Mouse (Mus musculus) telencephalon, adult 2 months (tissue): ENCODE data around the gene Mfsd5.

Source experiments
- DNase-seq: peaks from one replicate; pipeline ENCODE4 v3.0.0-alpha.2; 2011; ENCODE audit warnings: low read depth, low spot score

Gene Mfsd5

DNA sequence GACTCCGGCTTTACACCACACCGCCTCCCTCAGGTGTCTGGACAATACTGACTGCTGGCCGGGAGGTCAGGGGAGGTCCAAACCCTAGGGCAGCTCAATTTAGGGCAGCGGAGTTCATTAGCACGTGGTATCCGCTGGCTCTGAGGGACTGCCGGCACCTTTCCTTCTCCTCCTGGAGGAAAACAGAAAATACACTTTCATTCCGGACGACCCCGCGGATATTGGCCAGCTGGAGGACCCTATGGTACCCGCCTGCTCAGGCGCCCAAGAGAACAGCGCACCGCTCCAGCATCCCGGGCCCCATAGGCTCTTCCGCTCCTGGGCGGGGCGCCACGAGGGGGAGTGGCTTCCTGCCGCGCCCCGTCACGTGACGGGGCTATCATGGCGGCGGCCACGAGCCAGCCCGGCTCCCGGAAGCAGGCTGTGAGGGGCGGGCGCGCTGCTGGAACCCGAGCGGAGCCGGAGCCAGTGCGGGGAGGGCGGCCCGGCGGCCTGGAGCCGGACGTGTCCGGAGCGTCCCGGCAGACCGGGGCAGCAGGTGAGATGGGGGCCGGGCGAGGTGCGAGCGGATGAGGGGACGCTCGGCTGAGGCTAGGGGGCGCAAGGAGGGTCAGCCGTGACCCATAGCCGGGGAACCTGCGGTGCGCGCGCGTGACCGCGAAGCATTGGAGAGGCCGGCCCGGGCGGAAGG, at the start of gene Mfsd5:
TSS of gene Mfsd5 (plus strand) at position 363 of the 691 bp plus-strand sequence.
- peak; percentile 60 for DNase-seq

DNA sequence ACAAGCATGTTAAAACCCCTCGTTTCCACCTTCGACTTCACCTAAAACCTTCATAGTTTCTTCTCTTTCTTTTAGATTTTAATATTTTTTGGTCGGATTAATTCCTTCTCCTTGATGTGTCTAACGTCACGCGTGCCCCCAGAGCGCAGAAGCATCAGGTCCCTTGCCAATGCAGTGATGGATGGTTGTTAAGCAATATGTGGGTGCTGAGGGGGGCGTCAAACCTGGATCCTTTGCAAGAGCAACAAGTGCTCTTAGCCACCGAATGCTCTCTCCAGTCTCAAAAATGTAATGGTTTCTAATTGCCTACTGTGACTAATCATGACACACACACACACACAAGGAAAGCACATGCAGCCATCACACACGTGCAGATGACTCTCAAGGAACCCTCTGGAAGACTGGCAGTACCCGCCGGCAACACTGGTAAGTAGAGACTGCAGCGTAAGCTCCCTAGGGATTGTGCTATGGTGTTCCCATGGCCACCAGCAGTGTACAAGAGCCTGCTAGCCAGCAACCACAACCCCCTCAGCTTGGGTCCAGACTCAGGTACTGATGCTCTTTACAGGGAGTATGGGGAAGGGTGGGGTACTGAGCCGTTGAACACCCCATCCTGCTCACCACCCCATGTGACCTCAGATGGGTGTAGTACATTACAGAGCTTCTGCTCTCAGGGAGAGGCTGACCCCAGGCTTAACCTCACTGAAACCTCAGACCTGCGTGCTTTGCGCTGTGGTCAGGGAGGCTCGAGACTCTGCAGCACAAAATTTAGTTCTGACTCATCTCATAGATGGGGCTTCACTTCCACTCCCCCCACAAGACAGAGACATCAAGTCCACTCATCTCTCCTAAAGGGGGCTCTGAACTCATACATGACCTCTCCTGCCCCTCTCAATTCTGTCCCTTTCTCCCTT, 48.6 kb upstream of the Mfsd5 start:
- no peak for DNase-seq

GRCm38 (mm10) chr15:102231748-102232147, 47.5 kb upstream of the Mfsd5 start, which contains the start of gene Itgb7:
Itgb7 (minus strand) TSS chr15:102231944.
- DNase-seq, result no peak

- DNase-seq, result no peak
These were observed 46.5 kb upstream of the Mfsd5 start for GRCm38 (mm10) chr15:102232764-102233163.

DNA sequence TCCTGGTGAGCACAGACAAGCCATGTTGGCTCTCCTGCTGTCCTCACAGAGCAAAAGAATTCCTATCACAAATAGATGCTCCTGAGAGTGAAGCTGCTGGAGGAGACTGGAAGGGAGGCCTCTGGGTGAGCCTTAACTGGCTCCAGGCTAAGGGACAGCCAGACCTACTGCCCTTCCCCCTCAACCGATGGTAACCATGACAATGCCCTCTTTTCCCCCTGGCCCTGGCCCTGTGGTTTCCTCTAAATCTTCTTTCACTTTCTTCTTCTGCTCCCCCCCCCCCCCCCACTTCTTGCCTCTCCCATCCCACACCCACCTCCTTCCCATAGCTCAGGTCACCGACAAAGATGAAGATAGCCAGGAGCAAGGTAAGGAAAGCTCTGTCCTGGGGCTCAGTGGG, 45.4 kb upstream of the Mfsd5 start:
- DNase-seq, result no peak

- DNase-seq, result no peak
These were observed 43.8 kb upstream of the Mfsd5 start for GRCm38 (mm10) chr15:102235371-102236027.

DNA sequence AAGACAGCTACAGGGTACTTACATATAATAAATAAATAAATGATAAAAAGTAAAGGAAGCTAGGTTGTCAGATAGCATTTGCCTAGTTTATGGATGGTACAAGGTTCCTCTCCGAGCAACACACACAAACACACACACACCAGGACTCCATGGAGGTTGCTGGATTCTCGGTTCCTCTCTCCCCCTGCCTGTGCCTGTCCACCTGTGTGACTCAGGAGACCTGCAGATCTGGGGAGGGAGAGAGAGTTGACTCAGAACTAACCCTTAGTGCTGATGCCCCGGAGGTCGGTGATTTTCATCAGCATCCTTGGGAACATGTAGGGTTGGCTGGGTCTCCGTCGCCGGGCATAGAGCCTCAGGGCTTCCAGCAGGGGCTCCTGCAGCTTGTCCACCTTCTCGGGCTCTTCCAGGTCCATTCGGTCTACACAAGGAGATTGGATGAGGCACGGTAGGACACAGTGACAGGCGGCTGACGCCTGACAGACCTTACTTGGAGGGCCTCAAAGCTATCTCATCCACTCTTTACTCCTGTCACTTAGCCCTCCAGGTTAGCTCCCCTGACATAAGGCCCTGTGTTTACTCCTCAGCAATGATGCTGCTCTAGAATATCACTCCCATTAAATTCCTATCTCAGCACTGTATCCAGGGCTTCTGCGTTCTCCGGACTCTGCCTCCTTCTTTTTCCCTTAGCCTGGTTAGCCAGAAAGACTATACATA, 40.6 kb upstream of the Mfsd5 start:
- DNase-seq, result no peak

GRCm38 (mm10) chr15:102239260-102239590, 40.0 kb upstream of the Mfsd5 start:
- DNase-seq, result no peak

DNA sequence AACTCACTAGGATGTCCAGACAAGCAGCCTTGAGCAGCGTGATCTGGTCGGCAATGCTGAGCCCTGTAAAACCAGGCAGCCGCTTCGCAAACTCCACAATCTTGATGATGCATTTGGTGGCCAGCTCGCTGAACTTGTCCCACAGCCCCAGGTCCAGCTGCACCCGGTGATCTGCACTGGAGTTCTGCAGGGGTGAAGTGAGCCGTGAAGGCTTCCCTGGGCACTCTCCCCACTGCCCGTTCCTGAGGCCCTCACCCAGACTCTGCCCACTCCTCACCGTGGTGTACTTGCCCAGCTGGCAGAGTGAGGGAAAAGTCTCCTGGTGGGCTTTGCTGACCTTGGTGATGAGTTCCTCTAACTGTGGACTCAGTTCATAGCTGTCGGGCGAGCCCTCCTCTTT, 39.4 kb upstream of the Mfsd5 start:
- DNase-seq, result no peak

DNA sequence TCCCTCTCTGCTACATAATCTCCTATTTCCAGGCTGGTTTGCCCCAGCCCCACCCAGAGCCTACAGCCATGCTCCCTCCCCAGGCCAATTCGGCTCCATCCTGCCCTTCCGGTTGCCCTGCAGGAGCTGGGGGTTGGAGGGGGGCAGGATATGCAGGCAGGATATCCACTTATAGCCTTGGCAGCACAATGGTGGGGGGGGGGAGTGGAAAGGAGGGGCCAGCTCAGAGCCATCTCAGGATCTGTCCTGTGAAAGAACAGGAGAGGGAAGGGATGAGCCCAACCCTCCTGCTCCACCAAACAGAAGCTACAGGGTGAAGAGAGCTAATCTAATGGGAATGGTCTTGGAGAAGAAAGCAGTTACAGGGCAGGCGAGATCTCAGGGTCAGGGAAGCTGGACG, 38.6 kb upstream of the Mfsd5 start:
- no peak for DNase-seq

DNA sequence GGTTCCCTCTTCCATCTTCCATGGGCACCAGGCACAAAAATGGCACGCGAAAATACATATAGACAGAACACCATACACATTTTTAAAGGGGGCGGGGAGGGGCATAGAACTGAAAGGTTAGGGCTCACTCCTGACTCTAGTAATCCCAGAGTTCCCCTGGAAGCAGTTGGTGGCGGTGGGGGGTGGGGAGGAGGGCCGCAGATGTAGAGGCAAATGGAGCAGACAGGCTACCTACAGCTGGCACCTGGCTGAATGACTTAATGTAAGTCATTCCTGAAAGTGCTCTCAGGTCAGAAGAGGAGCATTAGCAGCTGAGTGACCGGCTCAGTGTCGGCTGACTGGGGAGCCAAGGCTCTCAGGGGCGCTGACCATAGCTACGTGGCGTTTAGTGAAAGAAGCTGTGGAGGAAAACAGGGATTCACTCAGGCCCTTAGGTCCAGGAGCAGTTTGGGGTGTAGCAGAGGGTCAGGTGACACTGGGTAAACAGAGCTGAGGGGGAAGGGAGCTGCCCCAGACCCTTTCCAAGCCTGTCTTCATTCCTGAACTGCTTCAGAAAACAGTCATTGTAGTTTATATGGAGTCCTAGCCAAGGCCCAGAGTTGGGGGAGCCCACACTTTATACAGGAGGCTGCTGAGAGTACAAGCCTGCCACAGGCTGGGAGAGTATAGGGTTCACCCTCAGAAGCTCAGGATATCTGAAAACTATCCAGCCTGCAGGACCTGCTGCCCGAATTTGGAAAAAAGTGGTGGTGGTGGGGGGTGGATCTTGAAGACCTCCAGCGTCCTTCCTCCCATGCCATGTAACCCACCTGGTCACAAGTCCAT, 36.6 kb upstream of the Mfsd5 start:
- no peak for DNase-seq

DNA sequence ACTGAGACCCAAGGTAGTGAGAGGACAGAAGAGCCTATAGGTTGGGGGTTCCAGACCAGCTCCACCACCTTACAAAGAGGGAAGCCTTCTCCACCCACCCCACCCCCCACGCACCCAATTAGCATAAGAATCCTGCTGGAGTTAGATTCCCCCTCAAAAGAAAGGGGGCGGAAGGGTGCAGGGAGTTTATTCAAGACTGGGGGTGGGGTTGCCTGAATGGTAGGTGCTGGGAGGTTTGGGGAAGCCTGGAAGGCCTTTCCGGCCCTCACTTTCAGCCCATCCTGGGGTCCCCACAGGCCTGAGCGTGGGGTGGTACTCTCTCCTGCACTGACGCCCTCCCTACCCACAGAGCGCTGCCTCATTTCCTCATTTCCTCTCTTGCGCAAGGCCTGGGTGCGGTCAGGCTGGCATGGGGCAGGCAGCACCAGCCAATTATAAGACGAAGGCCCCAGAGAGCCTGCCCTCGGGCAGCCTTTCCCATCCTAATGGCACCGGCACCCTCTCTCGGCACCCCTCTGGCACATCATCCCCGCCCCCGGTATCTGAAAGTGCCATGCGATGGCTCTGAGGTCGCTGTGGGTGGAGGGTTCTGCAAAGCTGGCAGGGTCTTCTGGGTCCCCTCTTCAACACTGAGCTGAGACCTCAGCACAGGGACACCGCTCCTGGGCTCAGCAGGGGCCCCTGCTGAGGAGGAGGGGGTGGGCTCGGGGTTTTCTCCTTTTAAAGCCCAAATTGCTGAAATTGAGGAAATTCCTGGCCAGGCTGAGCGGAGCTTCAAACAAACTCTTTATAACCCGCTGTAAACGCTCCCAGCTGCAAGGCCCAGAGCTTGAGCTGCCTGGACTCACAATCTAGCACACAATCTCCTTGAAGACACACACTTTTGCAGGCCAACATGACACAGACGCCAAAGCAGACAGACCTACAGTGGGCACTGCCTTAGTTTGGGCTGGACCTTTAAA, 35.7 kb upstream of the Mfsd5 start:
- DNase-seq, result no peak

GRCm38 (mm10) chr15:102244306-102245191, 34.7 kb upstream of the Mfsd5 start:
- no peak for DNase-seq

DNA sequence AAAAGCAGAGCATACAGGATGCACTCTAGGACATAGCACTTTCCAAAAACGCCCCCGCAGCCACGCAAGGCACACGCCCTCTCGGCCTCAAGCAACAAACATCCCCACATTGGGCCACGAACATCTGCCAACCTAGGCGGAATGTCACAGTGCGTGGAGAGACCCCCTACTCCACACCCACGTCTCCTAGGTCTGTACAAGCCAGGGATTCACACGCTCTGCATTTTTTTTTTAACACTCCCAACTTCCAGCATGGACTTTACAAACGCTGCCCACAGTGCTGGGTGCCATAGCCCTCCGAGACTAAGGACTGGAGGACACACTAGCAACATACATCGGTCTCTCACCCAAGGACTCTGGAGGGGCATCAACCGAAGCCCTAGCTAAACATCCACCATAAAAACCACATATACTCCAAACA, 33.8 kb upstream of the Mfsd5 start:
- DNase-seq, result no peak

GRCm38 (mm10) chr15:102245891-102246741, 33.1 kb upstream of the Mfsd5 start:
- peak; percentile 85 for DNase-seq

GRCm38 (mm10) chr15:102246866-102247251, 32.4 kb upstream of the Mfsd5 start:
- peak; percentile 86 for DNase-seq

DNA sequence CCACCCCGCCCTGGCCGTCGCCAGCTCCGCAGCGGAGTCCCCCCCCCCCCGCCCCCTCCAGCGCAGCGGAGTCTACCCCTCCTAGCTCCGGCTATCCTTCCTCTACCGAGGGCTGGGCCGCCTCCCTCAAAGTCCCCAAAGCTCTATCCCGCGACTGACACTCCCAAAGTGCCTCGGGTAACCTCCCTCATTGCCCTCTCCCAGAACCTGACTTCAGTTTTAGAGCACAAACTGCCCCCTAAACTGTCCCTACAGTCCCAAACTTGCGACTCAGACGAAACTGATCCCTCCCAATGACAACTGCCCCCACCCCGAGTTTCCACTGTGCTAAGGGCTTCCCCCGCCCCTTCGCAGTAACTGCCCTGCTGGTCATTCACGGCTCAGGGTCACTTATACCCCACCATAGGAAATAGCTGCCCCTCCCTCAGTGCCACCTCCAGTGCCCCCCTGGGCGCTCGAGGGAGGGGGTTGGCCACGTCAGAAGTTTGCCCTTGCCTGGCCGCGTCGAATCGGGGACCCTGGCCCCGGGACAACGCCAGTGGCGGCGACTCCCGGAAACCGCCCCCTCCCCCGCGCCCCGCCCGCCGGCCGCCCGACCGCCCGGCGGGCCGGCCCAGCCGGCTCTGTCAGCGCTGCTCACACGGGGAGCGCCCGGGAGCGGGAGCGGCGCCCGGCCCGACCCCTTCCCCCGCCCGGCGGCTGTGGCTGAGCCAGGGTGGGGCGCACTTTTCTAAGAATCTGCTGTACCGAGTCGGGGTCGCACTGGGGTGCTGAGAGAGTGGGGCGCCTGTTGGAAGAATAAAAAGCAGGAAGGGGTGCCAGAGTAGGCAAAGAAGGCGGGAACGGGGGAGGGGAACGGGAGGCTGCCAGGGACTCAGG, 31.8 kb upstream of the Mfsd5 start:
- no peak for DNase-seq
